9 mouse cellular contexts compared by ENCODE assay signal in genomic region chr1:165018692-165019309, GRCm38 (mm10).
A peak's percentile ranks its signal among the peaks of the same experiment; 100 is the strongest.
DNase-seq lines count a peak whose midpoint lies in the region; ATAC-seq lines count a peak whose summit lies in the region.
"Had no signal": no experiment of that assay in that cellular context is flagged by ENCODE, and none has a peak within 500 bp of the region (broad histone marks: within the 10 kb centered on the region; RNA-seq: fewer than 3 reads in every experiment).

No protein-coding gene starts in this region.

- 19% methylated on average over 16 of the region's 16 CpGs for WGBS in hindbrain, embryonic 13.5 days
- 19% methylated on average over 16 of the region's 16 CpGs for WGBS in liver, embryonic 12.5 days (ENCODE audit: insufficient replicate concordance)

- peak overlapping the region; percentile 63 for H3K27ac ChIP-seq in hindbrain, embryonic 13.5 days
- H3K27ac ChIP-seq in liver, embryonic 12.5 days: no peak overlapping the region

- no peaks in the 10 kb centered on the region for H3K27me3 ChIP-seq in hindbrain, embryonic 13.5 days
- H3K27me3 ChIP-seq in liver, embryonic 12.5 days (replicated peaks): no peaks in the 10 kb centered on the region

- peak; percentile 47 for DNase-seq in layer of hippocampus, adult 11-12 months (ENCODE audit: low spot score)
- no peak for DNase-seq in layer of hippocampus, postnatal 36 days
- peak; percentile 89 for DNase-seq in embryo, embryonic 10 days (ENCODE audit: low spot score)
- peak; percentile 57 to 74 for DNase-seq in right cerebral cortex, postnatal 36 days (ENCODE audit: low spot score in 2 of 2)
- no peak for DNase-seq in ovary, postnatal 36 days (ENCODE audit: low spot score)
- DNase-seq in lung, postnatal 36 days: no peak

- H3K36me3 ChIP-seq in hindbrain, embryonic 13.5 days: no peaks in the 10 kb centered on the region
- H3K36me3 ChIP-seq in liver, embryonic 12.5 days: no peaks in the 10 kb centered on the region

- H3K9me3 ChIP-seq in hindbrain, embryonic 13.5 days: no peaks in the 10 kb centered on the region
- no peaks in the 10 kb centered on the region for H3K9me3 ChIP-seq in liver, embryonic 12.5 days (replicated peaks)

- H3K4me3 ChIP-seq in hindbrain, embryonic 13.5 days: peak overlapping the region; percentile 38
- H3K4me3 ChIP-seq in liver, embryonic 12.5 days: peak overlapping the region; percentile 21; the same call in 1 of the 2 replicates
- H3K4me3 ChIP-seq: myocyte had no signal

- H3K4me1 ChIP-seq in hindbrain, embryonic 13.5 days (replicated peaks): peaks cover 12% of the 10 kb centered on the region
- H3K4me1 ChIP-seq in liver, embryonic 12.5 days: no peaks in the 10 kb centered on the region

- H3K9ac ChIP-seq in hindbrain, embryonic 13.5 days: peak overlapping the region; percentile 59
- no peak overlapping the region for H3K9ac ChIP-seq in liver, embryonic 12.5 days

- peak overlapping the region; percentile 58 for H3K4me2 ChIP-seq in hindbrain, embryonic 13.5 days
- H3K4me2 ChIP-seq in liver, embryonic 12.5 days: peak overlapping the region; percentile 39

- peak; percentile 97 for ATAC-seq in hindbrain, embryonic 13.5 days (ENCODE audit: low FRiP score)
- peak; percentile 71 for ATAC-seq in liver, embryonic 12.5 days

Comparison
In these comparisons a context has a peak if more than half of its experiments do, and no peak if none do; other contexts are left out.
1. DNase-seq: peak in layer of hippocampus, adult 11-12 months (single experiment), embryo, embryonic 10 days (single experiment) and right cerebral cortex, postnatal 36 days (2 of 2); none in layer of hippocampus, postnatal 36 days (0 of 2), ovary, postnatal 36 days (single experiment) and lung, postnatal 36 days (single experiment).